ENCODE assay signal across 25 mouse cellular contexts in the genomic region with DNA sequence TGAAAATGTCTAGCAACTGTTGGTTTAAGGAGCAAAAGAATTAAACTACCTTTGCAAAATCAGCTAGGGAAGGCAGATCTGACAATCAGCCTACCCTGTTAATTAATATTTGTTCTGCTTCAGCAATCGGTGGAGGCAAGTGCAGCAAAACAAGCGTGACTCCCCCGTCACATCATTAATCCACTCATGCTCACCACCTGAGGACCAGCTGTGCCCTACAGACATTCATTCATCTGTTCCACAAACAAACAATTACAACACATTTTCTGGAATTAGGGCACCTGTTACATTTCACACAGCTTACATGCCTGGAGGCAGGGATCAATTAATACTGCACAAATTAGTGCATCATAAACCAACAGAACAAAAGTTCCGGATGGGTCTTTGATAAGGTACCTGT.
DNase-seq lines count a peak whose midpoint lies in the region; ATAC-seq and TF ChIP-seq lines count a peak whose summit lies in the region.
"Had no signal": no experiment of that assay in that cellular context is flagged by ENCODE, and none has a peak within 500 bp of the region (broad histone marks: within the 10 kb centered on the region; RNA-seq: fewer than 3 reads in every experiment).

No protein-coding gene starts in this region.

- TF ChIP-seq POLR2A in kidney, adult 2 months (IDR thresholded peaks at IDR 0.05; ENCODE audit: low read depth, low read length): no peak

- no peak overlapping the region for H3K9ac ChIP-seq in neural tube, embryonic 11.5 days (ENCODE audit: low read length)
- no peak overlapping the region for H3K9ac ChIP-seq in neural tube, embryonic 15.5 days (replicated peaks)
- H3K9ac ChIP-seq: embryonic facial prominence, embryonic 13.5 days; heart, embryonic 15.5 days; limb, embryonic 12.5 days; liver, embryonic 14.5 days; lung, embryonic 15.5 days had no signal

- H3K9me3 ChIP-seq in neural tube, embryonic 11.5 days (ENCODE audit: control insufficient read depth, low read length): no peaks in the 10 kb centered on the region
- no peaks in the 10 kb centered on the region for H3K9me3 ChIP-seq in neural tube, embryonic 15.5 days (replicated peaks)
- H3K9me3 ChIP-seq: embryonic facial prominence, embryonic 13.5 days; G1E; heart, embryonic 15.5 days; limb, embryonic 12.5 days; lung, embryonic 15.5 days had no signal

- peak; percentile 28; the same call in 1 of the 2 replicates for ATAC-seq in neural tube, embryonic 11.5 days (ENCODE audit: insufficient read depth, low FRiP score, low TSS enrichment)
- no peak for ATAC-seq in neural tube, embryonic 15.5 days (ENCODE audit: low FRiP score)
- ATAC-seq: activated CD4-positive, CD25-positive, alpha-beta regulatory T cell, adult 4 months; intestine, embryonic 16.5 days had no signal

- no peaks in the 10 kb centered on the region; the same call in 1 of the 2 replicates for H3K4me1 ChIP-seq in kidney, adult 2 months (ENCODE audit: control insufficient read depth, insufficient read depth, low read length)
- peaks cover 5% of the 10 kb centered on the region; the same call in 1 of the 2 replicates for H3K4me1 ChIP-seq in neural tube, embryonic 11.5 days (ENCODE audit: control insufficient read depth, insufficient read depth, low read length)
- peaks cover 32% of the 10 kb centered on the region for H3K4me1 ChIP-seq in neural tube, embryonic 15.5 days

- TF ChIP-seq CTCF in kidney, adult 2 months (conservative IDR thresholded peaks at IDR 0.05; ENCODE audit: insufficient read depth, insufficient read length, low read depth, low read length): no peak

- H3K4me2 ChIP-seq in neural tube, embryonic 11.5 days (ENCODE audit: low read depth): no peak overlapping the region
- no peak overlapping the region for H3K4me2 ChIP-seq in neural tube, embryonic 15.5 days
- H3K4me2 ChIP-seq: embryonic facial prominence, embryonic 13.5 days; heart, embryonic 15.5 days; limb, embryonic 12.5 days; lung, embryonic 15.5 days; midbrain, embryonic 11.5 days had no signal

- no peak overlapping the region for H3K4me3 ChIP-seq in kidney, adult 2 months (ENCODE audit: insufficient read depth, low read depth, low read length)
- H3K4me3 ChIP-seq in neural tube, embryonic 11.5 days (ENCODE audit: low read depth, low read length): no peak overlapping the region
- no peak overlapping the region for H3K4me3 ChIP-seq in neural tube, embryonic 15.5 days (replicated peaks)
- H3K4me3 ChIP-seq: embryonic facial prominence, embryonic 13.5 days; heart, embryonic 15.5 days; left cerebral cortex, adult 2 months; limb, embryonic 12.5 days; lung, embryonic 15.5 days; myocyte had no signal

- 43% methylated on average over 4 of the region's 4 CpGs for WGBS in kidney, adult 2 months
- 53% methylated on average over 4 of the region's 4 CpGs for WGBS in neural tube, embryonic 11.5 days
- WGBS in neural tube, embryonic 15.5 days: 25% methylated on average over 4 of the region's 4 CpGs

- DNase-seq in embryo, embryonic 10 days (ENCODE audit: low spot score): peak; percentile 13
- no peak for DNase-seq in embryo, embryonic 9.5 days (ENCODE audit: extremely low spot score)
- DNase-seq in kidney, adult 2 months: peak; percentile 12
- DNase-seq in kidney, adult 11 months: no peak
- DNase-seq in neural tube, embryonic 11.5 days (ENCODE audit: low spot score): no peak
- peak; percentile 63 for DNase-seq in retina, embryonic 14.5 days (ENCODE audit: low spot score)
- no peak for DNase-seq in lung, postnatal 4 days
- DNase-seq: adrenal gland, postnatal 14 days; cerebellum, adult 18-20 months; gastrocnemius, postnatal 36 days; kidney, postnatal 14 days; spleen, adult 18-20 months; thymus, postnatal 25 days had no signal

- no peak overlapping the region for H3K27ac ChIP-seq in kidney, adult 2 months (ENCODE audit: insufficient read depth, low read depth, low read length)
- no peak overlapping the region for H3K27ac ChIP-seq in neural tube, embryonic 11.5 days (ENCODE audit: low read depth, low read length)
- no peak overlapping the region for H3K27ac ChIP-seq in neural tube, embryonic 15.5 days (replicated peaks)
- H3K27ac ChIP-seq: embryonic facial prominence, embryonic 13.5 days; heart, embryonic 15.5 days; left cerebral cortex, adult 2 months; limb, embryonic 12.5 days; liver, embryonic 14.5 days; lung, embryonic 15.5 days had no signal

- H3K36me3 ChIP-seq in kidney, adult 2 months (ENCODE audit: control insufficient read depth, insufficient read depth, low read length): no peaks in the 10 kb centered on the region
- no peaks in the 10 kb centered on the region for H3K36me3 ChIP-seq in neural tube, embryonic 11.5 days (ENCODE audit: control insufficient read depth, insufficient read depth, low read length)
- H3K36me3 ChIP-seq in neural tube, embryonic 15.5 days: no peaks in the 10 kb centered on the region
- H3K36me3 ChIP-seq: embryonic facial prominence, embryonic 13.5 days; heart, embryonic 15.5 days; limb, embryonic 12.5 days; lung, embryonic 15.5 days had no signal

- no peaks in the 10 kb centered on the region for H3K27me3 ChIP-seq in kidney, adult 2 months (replicated peaks; ENCODE audit: control insufficient read depth, insufficient read depth, low read length)
- H3K27me3 ChIP-seq in neural tube, embryonic 11.5 days (ENCODE audit: control insufficient read depth, insufficient read depth, low read length): no peaks in the 10 kb centered on the region
- no peaks in the 10 kb centered on the region for H3K27me3 ChIP-seq in neural tube, embryonic 15.5 days (replicated peaks)
- H3K27me3 ChIP-seq: embryonic facial prominence, embryonic 13.5 days; heart, embryonic 15.5 days; limb, embryonic 12.5 days; lung, embryonic 15.5 days had no signal

Comparison
In these comparisons a context has a peak if more than half of its experiments do, and no peak if none do; other contexts are left out.
1. DNase-seq: peak in embryo, embryonic 10 days (single experiment), kidney, adult 2 months (single experiment) and retina, embryonic 14.5 days (single experiment); none in embryo, embryonic 9.5 days (single experiment), kidney, adult 11 months (single experiment), neural tube, embryonic 11.5 days (single experiment) and lung, postnatal 4 days (0 of 2).